Mouse (Mus musculus): ENCODE results near the gene Rasef. TPM values are rescaled to one million over a fixed set of nuclear protein-coding genes. Genes with fewer than 3 reads are reported as not detected.
"Not testable (repeated sequence)": the region's sequence is repeated elsewhere in the genome, so short reads cannot be mapped to it uniquely, and the experiment has no call there.

Gene Rasef
- polyA plus RNA-seq, 1 experiment from 2014 or later, result 0.35 TPM

DNA sequence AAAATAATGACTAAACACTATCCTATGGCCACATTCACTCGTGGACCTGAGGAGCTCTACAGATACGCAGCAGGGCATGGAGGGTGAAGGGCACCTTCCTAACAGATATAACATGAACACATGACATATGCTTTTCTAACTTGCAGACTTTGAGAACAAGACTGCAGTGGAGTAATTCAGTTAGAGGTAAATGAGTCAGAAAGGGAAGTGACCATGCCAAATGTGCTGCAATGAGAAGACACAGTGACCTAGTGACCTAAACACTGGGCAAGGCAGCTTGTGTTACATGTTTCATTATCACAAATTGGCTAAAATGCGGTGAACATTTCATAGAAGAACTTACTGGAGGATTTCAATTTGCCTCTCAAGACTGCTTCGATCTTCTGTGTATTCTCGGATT is 42.6 kb downstream of the Rasef start:
- no peak overlapping the region for H3K27ac ChIP-seq (replicated peaks)
- H3K9me3 ChIP-seq (replicated peaks), result no peaks in the 10 kb centered on the region
- WGBS, result 95% methylated on average over 5 of the region's 5 CpGs
- H3K36me3 ChIP-seq, result no peaks in the 10 kb centered on the region
- no peaks in the 10 kb centered on the region for H3K4me1 ChIP-seq
- DNase-seq (ENCODE audit: low spot score), result no peak
- H3K4me3 ChIP-seq, result no peak overlapping the region
- H3K27me3 ChIP-seq (ENCODE audit: low read depth, poor library complexity, severe bottlenecking), result no peaks in the 10 kb centered on the region

DNA sequence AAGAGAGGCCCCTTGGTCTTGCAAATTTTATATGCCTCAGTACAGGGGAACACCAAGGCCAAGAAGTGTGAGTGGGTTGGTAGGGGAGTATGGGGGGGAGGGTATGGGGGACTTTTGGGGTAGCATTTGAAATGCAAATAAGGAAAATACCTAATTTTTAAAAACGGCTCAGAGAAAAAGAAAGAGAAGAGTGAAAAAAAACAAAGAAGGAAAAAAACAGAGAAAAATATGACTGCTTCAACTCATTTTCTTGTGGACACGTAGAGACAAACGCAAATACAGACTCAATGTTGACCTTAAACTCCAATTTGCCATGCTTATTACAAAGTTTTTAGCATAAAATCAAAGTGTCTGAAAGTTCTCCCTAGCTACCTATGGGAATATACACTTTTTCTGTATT is 51.4 kb downstream of the Rasef start:
- no peaks in the 10 kb centered on the region for H3K27me3 ChIP-seq (ENCODE audit: low read depth, poor library complexity, severe bottlenecking)
- H3K4me1 ChIP-seq, result no peaks in the 10 kb centered on the region
- H3K27ac ChIP-seq (replicated peaks), result no peak overlapping the region
- no peaks in the 10 kb centered on the region for H3K9me3 ChIP-seq (replicated peaks)
- 88% methylated on average over 3 of the region's 3 CpGs for WGBS
- no peak overlapping the region for H3K4me3 ChIP-seq
- no peak for DNase-seq (ENCODE audit: low spot score)
- no peaks in the 10 kb centered on the region for H3K36me3 ChIP-seq

DNA sequence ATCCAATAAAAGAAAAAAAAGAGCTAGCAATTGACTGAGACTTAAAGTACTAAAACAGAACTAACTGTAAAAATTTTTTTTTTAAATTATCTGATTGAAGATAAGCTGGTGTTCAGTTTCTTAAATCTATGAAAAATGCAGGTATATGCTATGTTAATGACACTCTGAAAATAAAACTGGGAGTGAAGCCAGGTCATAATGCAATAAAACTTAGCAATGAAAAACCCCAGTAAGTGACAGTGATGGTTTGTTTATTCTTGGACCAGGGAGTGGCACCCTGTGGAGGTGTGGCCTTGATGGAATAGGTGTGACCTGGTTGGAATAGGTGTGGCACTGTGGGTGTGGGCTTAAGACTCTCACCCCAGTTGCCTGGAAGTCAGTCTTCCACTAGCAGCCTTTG is 71.0 kb downstream of the Rasef start:
- DNase-seq (ENCODE audit: low spot score), result no peak
- Histone ChIP-seq H3K9me3 (replicated peaks) (no peaks in the 10 kb centered on the region), H3K4me3 (no peak overlapping the region), H3K4me1 (no peaks in the 10 kb centered on the region), H3K27me3 (ENCODE audit: low read depth, poor library complexity, severe bottlenecking) (no peaks in the 10 kb centered on the region), H3K27ac (replicated peaks) (no peak overlapping the region), H3K36me3 (no peaks in the 10 kb centered on the region)

DNA sequence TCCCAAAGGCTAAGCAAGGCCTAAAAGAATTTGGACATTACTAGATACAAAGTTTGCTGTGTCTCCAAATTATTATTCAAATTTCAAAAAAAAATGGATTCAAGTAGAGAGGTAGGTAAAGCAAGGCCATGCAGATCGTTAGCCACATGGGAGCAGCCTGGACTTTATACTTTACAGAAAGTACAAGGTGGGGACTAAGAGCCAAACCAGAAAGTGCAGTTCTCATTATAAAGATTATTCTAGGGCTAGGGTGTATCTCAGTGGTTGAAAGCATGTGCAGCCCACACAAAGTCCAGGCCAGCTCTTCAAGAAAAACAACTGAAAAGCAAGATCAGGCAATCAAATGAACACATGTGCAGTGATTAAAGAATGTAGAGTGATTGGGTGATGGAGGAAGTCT is 72.0 kb downstream of the Rasef start:
- no peak overlapping the region for H3K27ac ChIP-seq (replicated peaks)
- no peaks in the 10 kb centered on the region for H3K27me3 ChIP-seq (ENCODE audit: low read depth, poor library complexity, severe bottlenecking)
- 85% methylated on average over 1 of the region's 1 CpGs for WGBS
- no peaks in the 10 kb centered on the region for H3K9me3 ChIP-seq (replicated peaks)
- no peak overlapping the region for H3K4me3 ChIP-seq
- H3K4me1 ChIP-seq, result no peaks in the 10 kb centered on the region
- DNase-seq (ENCODE audit: low spot score), result no peak
- no peaks in the 10 kb centered on the region for H3K36me3 ChIP-seq

DNA sequence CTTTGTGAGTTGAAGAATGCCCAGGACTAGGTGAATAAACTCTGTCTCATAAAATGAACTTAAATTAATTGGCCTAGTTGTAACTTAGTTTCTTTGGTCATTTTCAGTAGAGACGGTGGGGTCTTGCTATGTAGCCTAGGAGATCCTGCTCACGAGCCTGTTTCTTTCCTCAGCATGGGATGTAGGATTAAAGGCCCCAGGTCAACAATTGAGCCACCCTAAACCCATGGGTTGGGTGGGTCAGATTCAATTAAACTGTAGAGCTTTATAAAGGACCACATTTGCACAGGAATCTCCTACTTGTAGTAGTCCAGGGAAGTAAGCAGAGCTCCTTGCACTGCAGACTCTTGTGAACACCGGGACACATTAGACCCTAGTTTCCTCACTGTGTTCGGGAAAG is 107.6 kb downstream of the Rasef start, which contains the start of gene Gm428:
TSS of gene Gm428 (plus strand) at position 301 of the 400 bp plus-strand sequence.
- not testable (repeated sequence) for H3K36me3 ChIP-seq; H3K9me3 ChIP-seq (replicated peaks); H3K27me3 ChIP-seq (ENCODE audit: low read depth, poor library complexity, severe bottlenecking); H3K4me3 ChIP-seq; DNase-seq (ENCODE audit: low spot score); H3K4me1 ChIP-seq; H3K27ac ChIP-seq (replicated peaks)
- 92% methylated on average over 2 of the region's 4 CpGs for WGBS

DNA sequence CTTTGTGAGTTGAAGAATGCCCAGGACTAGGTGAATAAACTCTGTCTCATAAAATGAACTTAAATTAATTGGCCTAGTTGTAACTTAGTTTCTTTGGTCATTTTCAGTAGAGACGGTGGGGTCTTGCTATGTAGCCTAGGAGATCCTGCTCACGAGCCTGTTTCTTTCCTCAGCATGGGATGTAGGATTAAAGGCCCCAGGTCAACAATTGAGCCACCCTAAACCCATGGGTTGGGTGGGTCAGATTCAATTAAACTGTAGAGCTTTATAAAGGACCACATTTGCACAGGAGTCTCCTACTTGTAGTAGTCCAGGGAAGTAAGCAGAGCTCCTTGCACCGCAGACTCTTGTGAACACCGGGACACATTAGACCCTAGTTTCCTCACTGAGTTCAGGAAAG is 122.7 kb downstream of the Rasef start, which contains the start of gene Gm11239:
TSS of gene Gm11239 (plus strand) at position 301 of the 400 bp plus-strand sequence.
- WGBS, result no CpG with 5 or more reads among the region's 4 CpGs
- not testable (repeated sequence) for H3K4me1 ChIP-seq; H3K27ac ChIP-seq (replicated peaks); H3K27me3 ChIP-seq (ENCODE audit: low read depth, poor library complexity, severe bottlenecking); H3K36me3 ChIP-seq; DNase-seq (ENCODE audit: low spot score); H3K9me3 ChIP-seq (replicated peaks); H3K4me3 ChIP-seq

Other genes starting within 250 kb of the Rasef start
- not detected in 2 replicates for gene Gm11238, start 183.1 kb downstream of the Rasef start, polyA plus RNA-seq (2016; fragmentation: Nextera tagmentation; extraction: Ambion mirVana)
- gene Gm11237, start 168.0 kb downstream of the Rasef start, polyA plus RNA-seq (2016; fragmentation: Nextera tagmentation; extraction: Ambion mirVana), result not detected in 2 replicates
- not detected in 2 replicates for gene Gm11236, start 152.9 kb downstream of the Rasef start, polyA plus RNA-seq (2016; fragmentation: Nextera tagmentation; extraction: Ambion mirVana)
- gene Gm11239, start 122.6 kb downstream of the Rasef start, polyA plus RNA-seq (2016; fragmentation: Nextera tagmentation; extraction: Ambion mirVana), result not detected in 2 replicates
- gene Gm428, start 107.5 kb downstream of the Rasef start, polyA plus RNA-seq (2016; fragmentation: Nextera tagmentation; extraction: Ambion mirVana), result not detected in 2 replicates
- not detected in 2 replicates for gene Gm11758, start 85.3 kb upstream of the Rasef start, polyA plus RNA-seq (2016; fragmentation: Nextera tagmentation; extraction: Ambion mirVana)
- not detected in 2 replicates for gene Gm11757, start 100.1 kb upstream of the Rasef start, polyA plus RNA-seq (2016; fragmentation: Nextera tagmentation; extraction: Ambion mirVana)
- gene Gm13871, start 115.0 kb upstream of the Rasef start, polyA plus RNA-seq (2016; fragmentation: Nextera tagmentation; extraction: Ambion mirVana), result not detected in 2 replicates
- gene Gm11756, start 129.8 kb upstream of the Rasef start, polyA plus RNA-seq (2016; fragmentation: Nextera tagmentation; extraction: Ambion mirVana), result not detected in 2 replicates
- not detected in 2 replicates for gene 2310002L09Rik, start 159.9 kb upstream of the Rasef start, polyA plus RNA-seq (2016; fragmentation: Nextera tagmentation; extraction: Ambion mirVana)
- gene Frmd3, start 222.4 kb upstream of the Rasef start, polyA plus RNA-seq (2016; fragmentation: Nextera tagmentation; extraction: Ambion mirVana), result 1.5 and 3.1 TPM in 2 replicates